Mouse (Mus musculus): ENCODE measurements around the gene Ankra2. TPM values are rescaled to one million over a fixed set of nuclear protein-coding genes. Genes with fewer than 3 reads are reported as not detected.
A peak's percentile ranks its signal among the peaks of the same experiment; 100 is the strongest.

Ankra2 gene
- total RNA-seq, 1 experiment from 2014 or later, result 18.8 TPM

- peak in 1 of 2 experiments; percentile 40; a peak in 2 of 4 replicates for ATAC-seq (replicated peaks in 1 of 2; ENCODE audit: insufficient read depth in 1 of 2, low FRiP score in 2 of 2, low TSS enrichment in 1 of 2, low read depth in 1 of 2, poor library complexity in 2 of 2, severe bottlenecking in 2 of 2)
Observed at GRCm38 (mm10) chr13:98317246-98317677, 54.4 kb downstream of the Ankra2 start.

- no peak for ATAC-seq (replicated peaks in 1 of 2; ENCODE audit: insufficient read depth in 1 of 2, low FRiP score in 2 of 2, low TSS enrichment in 1 of 2, low read depth in 1 of 2, poor library complexity in 2 of 2, severe bottlenecking in 2 of 2)
Observed at GRCm38 (mm10) chr13:98317911-98318310, 55.0 kb downstream of the Ankra2 start.

Other genes with a start within 250 kb of the Ankra2 start
- 8.5 and 17.9 TPM in 2 replicates for gene Arhgef28, start 56.6 kb upstream of the Ankra2 start, total RNA-seq (2017)
- gene Utp15, start within 50 bp of the Ankra2 start, total RNA-seq (2017), result 44.9 and 45.7 TPM in 2 replicates
- gene Gm21976, start 16.8 kb downstream of the Ankra2 start, total RNA-seq (2017), result not detected in 2 replicates
- 1,706 and 2,199 TPM in 2 replicates for gene Btf3, start 53.9 kb downstream of the Ankra2 start, total RNA-seq (2017)
- not detected in 2 replicates for gene Foxd1, start 91.2 kb downstream of the Ankra2 start, total RNA-seq (2017)
- 0.63 TPM in 1 of 2 replicates, not detected in the other for gene Gm10320, start 228.9 kb downstream of the Ankra2 start, total RNA-seq (2017)

Data from hematopoietic stem cell, adult 5-6 weeks (primary cell).